Mouse (Mus musculus) heart, embryonic 11.5 days (tissue): Measurements from ENCODE around the gene Ric3. TPM values are rescaled to one million over a fixed set of nuclear protein-coding genes. Genes with fewer than 3 reads are reported as not detected.
A peak's percentile ranks its signal among the peaks of the same experiment; 100 is the strongest.
"Not testable (repeated sequence)": the region's sequence is repeated elsewhere in the genome, so short reads cannot be mapped to it uniquely, and the experiment has no call there.

Source experiments
- ATAC-seq: fragments of 200-750 bp; cut with Nextera tagmentation; replicated peaks from 2 replicates; pipeline ENCODE4 v1.8.0; 2017; ENCODE audit warnings: moderate library complexity; ENCODE audit not compliant: insufficient number of reproducible peaks, low FRiP score, low TSS enrichment
- H3K27ac ChIP-seq: fragments of 300-500 bp; sonication (generic); 2 replicates; pipeline ENCODE4 v1.5.1; 2014; ENCODE audit warnings: mild to moderate bottlenecking, low read depth, low read length
- H3K27me3 ChIP-seq: fragments of 300-500 bp; sonication (generic); 2 replicates; pipeline ENCODE4 v1.6.1; 2014; ENCODE audit warnings: mild to moderate bottlenecking, low read length, mixed read lengths; ENCODE audit not compliant: control insufficient read depth, insufficient read depth
- H3K36me3 ChIP-seq: fragments of 300-500 bp; sonication (generic); 2 replicates; pipeline ENCODE4 v1.6.1; 2014; ENCODE audit warnings: mild to moderate bottlenecking, low read length, moderate library complexity, mixed read lengths; ENCODE audit not compliant: control insufficient read depth, insufficient read depth
- H3K4me1 ChIP-seq: fragments of 300-500 bp; sonication (generic); 2 replicates; pipeline ENCODE4 v1.6.1; 2014; ENCODE audit warnings: low read length; ENCODE audit not compliant: control insufficient read depth, insufficient read depth
- H3K4me2 ChIP-seq: fragments of 300-500 bp; sonication (generic); 2 replicates; pipeline ENCODE4 v1.6.1; 2014; ENCODE audit warnings: mild to moderate bottlenecking, moderate library complexity
- H3K4me3 ChIP-seq: fragments of 300-500 bp; sonication (generic); 2 replicates; pipeline ENCODE4 v1.5.1; 2014; ENCODE audit warnings: low read depth, low read length
- H3K9ac ChIP-seq: fragments of 300-500 bp; sonication (generic); 2 replicates; pipeline ENCODE4 v1.6.1; 2014; ENCODE audit warnings: mild to moderate bottlenecking, low read depth, low read length, moderate library complexity
- H3K9me3 ChIP-seq: fragments of 300-500 bp; sonication (generic); replicated peaks from 2 replicates; pipeline ENCODE4 v1.6.1; 2016; ENCODE audit warnings: low read length; ENCODE audit not compliant: control insufficient read depth
- WGBS: fragments of 180-500 bp; shearing (Covaris S2); extraction: QIAGEN DNeasy Blood & Tissue Kit; methylation state at CpG from one replicate; pipeline ENCODE4 v1.1.7; 2014; ENCODE audit not compliant: insufficient replicate concordance; 5-methylcytosine and 5-hydroxymethylcytosine counted together
- polyA plus RNA-seq: library from polyadenylated mRNA; unstranded; fragments of >200 nt; fragmentation: Nextera tagmentation; extraction: Ambion mirVana; gene quantifications from 2 replicates; pipeline ENCODE4 v1.2.1, GENCODE M21; 2014

Ric3 gene
- polyA plus RNA-seq, result 1.7 and 1.9 TPM in 2 replicates

DNA sequence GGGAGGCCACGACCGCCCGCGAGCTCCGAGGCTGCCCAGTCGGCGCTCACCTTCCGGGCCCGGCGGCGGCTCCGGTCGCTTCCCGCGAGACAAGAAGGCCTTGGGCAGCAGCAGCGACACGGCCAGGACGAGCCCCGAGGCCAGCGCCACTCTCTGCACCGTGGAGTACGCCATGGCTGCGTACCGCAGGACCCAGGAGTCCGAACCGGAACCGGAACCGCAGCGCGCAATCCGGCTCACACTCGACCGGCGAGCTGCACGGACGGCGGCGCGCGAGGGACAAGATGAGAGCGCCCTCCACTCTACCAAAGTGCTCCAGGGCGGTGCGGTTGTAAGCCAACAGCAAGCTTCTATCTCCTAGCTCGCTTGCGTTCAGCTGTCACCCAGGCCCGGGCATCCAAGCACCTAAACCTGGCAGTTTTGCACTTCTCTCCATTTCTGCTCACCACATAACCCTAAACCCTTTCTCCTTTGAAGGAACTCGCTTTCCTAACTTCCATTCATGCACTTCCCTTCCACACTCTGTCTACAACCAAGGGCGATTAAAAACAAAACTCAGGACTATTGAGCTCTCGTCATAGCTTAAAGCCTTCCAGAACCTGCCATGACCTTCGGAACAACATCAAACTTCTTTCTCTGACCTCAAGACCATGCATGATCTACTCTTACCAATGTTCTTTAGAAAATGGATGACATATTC, at the start of gene Ric3:
TSS of gene Ric3 (minus strand) at position 219 of the 700 bp plus-strand sequence.
- H3K4me2 ChIP-seq, result peak within 1 kb of the TSS; percentile 84
- peaks cover 3% of the 10 kb centered on the region; the same call in 1 of the 2 replicates for H3K4me1 ChIP-seq
- peak; percentile 26; the same call in 1 of the 2 replicates for ATAC-seq
- 0 out of 2 replicates have a peak within 1 kb of the TSS, but pooled peaks have one; percentile 39 for H3K9ac ChIP-seq
- H3K36me3 ChIP-seq, result no peaks in the 10 kb centered on the region
- no peak within 1 kb of the TSS for H3K27ac ChIP-seq
- 5% methylated on average over 50 of the region's 50 CpGs for WGBS
- peaks cover 9% of the 10 kb centered on the region for H3K27me3 ChIP-seq
- peak within 1 kb of the TSS; percentile 53 for H3K4me3 ChIP-seq
- H3K9me3 ChIP-seq, result no peaks in the 10 kb centered on the region

DNA sequence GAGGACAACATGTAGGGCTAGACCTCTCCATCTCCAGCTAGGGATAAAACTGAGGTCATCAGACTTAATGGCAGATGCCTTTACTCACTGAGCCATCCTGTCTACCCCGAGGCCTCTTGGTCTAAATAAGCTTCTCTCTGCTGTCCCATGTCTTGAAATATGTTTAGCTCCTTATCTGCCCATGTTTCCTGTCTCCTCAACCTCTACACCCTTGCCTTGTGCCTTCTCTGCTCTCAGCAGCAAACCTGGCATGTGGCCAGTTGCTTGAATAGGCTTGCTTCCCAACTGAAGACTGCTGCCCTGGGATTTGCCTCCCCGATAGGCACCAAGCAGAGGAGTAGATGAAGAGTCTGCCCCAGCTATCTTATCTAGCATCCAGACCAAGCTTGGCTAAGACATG, 48.4 kb upstream of the Ric3 start:
- no peaks in the 10 kb centered on the region for H3K9me3 ChIP-seq
- 0 out of 2 replicates have a peak, but pooled peaks have one; percentile 14 for ATAC-seq
- H3K4me3 ChIP-seq, result no peak overlapping the region
- H3K9ac ChIP-seq, result no peak overlapping the region
- 56% methylated on average over 2 of the region's 2 CpGs for WGBS
- H3K36me3 ChIP-seq, result no peaks in the 10 kb centered on the region
- no peaks in the 10 kb centered on the region for H3K27me3 ChIP-seq
- no peak overlapping the region for H3K4me2 ChIP-seq
- H3K27ac ChIP-seq, result no peak overlapping the region
- no peaks in the 10 kb centered on the region for H3K4me1 ChIP-seq

DNA sequence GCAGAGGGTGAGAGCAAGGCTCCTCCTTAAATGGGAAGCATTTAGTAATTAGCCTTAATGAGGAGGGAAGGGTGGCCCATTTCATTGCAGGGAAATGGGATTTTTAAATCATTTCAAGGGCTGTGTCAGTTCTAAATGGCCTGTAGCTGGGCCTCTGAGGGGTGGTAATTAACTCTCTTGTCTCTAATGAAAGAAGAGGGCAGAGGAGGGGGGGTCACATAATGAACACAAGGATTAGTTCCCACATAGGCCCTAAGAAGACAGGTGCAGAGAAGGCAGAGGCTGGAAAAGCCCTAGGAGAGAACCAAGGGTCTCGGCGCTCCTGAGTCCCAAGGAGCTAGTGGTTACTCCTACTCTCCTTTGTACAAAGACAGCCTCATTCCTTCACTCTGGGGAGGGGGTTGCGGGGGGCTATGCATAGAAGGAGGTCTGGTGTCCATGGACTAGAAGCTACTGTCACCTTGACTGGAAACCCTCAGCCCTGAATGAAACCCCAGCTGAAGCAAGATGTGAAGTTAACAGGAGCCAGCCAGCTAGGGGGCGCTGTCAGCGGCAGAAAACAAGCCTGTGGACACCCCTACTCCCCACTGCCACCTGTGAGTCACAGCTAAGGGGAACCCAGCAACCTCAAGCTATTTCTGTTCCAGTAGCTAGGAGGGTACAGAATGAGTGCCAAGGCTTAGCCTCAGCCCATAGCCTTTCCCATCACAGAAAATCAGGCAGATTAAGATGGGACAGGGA, 47.0 kb upstream of the Ric3 start:
- H3K36me3 ChIP-seq, result no peaks in the 10 kb centered on the region
- no peak overlapping the region for H3K27ac ChIP-seq
- H3K27me3 ChIP-seq, result no peaks in the 10 kb centered on the region
- no peak overlapping the region for H3K4me2 ChIP-seq
- 70% methylated on average over 5 of the region's 5 CpGs for WGBS
- no peak overlapping the region for H3K9ac ChIP-seq
- no peak overlapping the region for H3K4me3 ChIP-seq
- H3K9me3 ChIP-seq, result no peaks in the 10 kb centered on the region
- no peak for ATAC-seq
- no peaks in the 10 kb centered on the region for H3K4me1 ChIP-seq

DNA sequence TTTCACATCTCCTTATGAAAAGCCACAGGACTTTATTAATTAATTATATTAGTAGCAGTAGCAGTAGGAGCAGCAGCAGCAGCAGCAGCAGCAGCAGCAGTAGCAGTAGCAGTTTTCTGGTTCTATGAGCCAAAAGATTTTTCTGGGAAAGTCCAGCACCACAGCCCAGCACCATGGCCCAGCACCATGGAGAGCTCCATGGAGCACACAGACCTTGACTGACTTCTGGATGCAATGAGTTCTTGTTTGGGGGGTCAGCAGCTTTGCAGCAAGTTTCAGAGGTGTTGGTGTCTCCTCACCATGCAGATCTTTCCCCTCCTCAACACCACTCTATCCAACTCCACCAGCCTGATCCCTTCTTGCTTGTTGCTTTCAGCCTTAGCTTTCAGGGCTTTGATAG, 46.3 kb upstream of the Ric3 start:
- Histone ChIP-seq H3K4me2 (no peak overlapping the region), H3K27me3 (no peaks in the 10 kb centered on the region), H3K4me1 (no peaks in the 10 kb centered on the region), H3K9me3 (no peaks in the 10 kb centered on the region), H3K27ac (no peak overlapping the region), H3K36me3 (no peaks in the 10 kb centered on the region), H3K9ac (no peak overlapping the region), H3K4me3 (no peak overlapping the region)
- ATAC-seq, result no peak

DNA sequence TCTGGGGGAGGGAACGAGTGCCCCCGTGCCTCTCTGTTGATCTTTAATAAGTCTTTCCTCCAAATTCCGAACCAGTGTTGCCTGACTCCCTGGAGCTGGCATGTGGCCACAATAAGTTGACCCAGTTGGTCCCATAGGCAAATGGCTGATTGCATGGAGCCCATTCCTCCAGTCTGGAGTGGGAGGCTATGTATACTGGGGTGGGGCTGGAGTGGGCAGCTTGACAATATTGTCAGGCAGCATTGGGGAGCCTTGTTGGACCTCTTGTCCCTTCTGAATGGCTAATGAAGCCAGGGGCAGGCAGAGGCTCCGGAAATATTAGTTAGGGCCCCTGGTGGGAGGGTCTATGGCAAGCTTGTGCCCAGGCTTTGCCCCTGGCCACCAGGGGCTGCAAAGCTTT, 32.8 kb upstream of the Ric3 start:
- Histone ChIP-seq H3K9ac (peak overlapping the region; percentile 46; the same call in 1 of the 2 replicates), H3K27me3 (no peaks in the 10 kb centered on the region), H3K4me3 (no peak overlapping the region), H3K4me2 (peak overlapping the region; percentile 22; the same call in 1 of the 2 replicates), H3K36me3 (no peaks in the 10 kb centered on the region), H3K9me3 (no peaks in the 10 kb centered on the region), H3K4me1 (no peaks in the 10 kb centered on the region), H3K27ac (peak overlapping the region; percentile 88)
- ATAC-seq, result no peak; the same call in 1 of the 2 replicates
- 54% methylated on average over 4 of the region's 4 CpGs for WGBS

DNA sequence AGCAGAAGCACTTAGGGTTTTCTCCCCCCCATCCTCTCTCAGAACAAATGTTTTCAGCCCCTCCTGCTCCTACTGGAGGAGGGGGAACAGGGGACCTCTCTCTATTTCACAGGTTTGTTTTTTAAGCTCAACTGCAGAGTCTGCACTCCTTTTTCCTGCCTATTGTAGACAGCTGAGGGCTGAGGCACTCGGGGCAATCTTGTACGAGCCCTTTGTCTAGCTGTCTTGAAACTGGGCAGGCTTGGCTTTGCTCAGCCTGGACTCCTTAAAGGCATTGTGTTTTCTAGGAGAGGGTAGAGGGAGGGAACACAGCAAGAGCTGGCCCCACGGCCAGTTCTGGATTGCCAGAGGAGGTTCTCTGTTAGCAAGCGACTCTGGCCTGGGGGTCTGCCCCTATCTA, 32.4 kb upstream of the Ric3 start:
- H3K27ac ChIP-seq, result peak overlapping the region; percentile 88
- WGBS, result 29% methylated on average over 1 of the region's 4 CpGs
- not testable (repeated sequence) for H3K4me2 ChIP-seq, H3K36me3 ChIP-seq, H3K4me3 ChIP-seq, H3K9ac ChIP-seq, H3K4me1 ChIP-seq, H3K27me3 ChIP-seq, H3K9me3 ChIP-seq
- ATAC-seq, result peak; percentile 56; the same call in 1 of the 2 replicates

DNA sequence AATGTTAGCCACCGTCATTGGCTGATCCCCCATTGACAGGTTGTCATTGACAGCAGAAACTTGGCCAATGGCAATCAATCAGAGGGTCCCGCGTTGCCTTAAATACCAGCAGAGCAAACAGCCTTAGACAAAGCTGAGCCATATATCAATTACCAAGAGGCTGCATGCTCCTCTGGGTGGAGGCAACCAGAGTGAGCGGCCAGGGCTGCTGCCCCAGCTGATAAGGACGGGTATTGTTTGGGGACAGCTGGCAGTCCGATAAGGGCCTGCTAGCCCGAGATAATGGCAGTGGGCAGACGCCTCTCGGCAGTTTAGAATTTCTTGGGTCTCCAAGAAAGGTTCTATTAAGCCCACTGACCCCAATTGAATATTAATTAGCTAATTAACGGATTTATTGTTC, 31.8 kb upstream of the Ric3 start:
- Histone ChIP-seq H3K9ac (no peak overlapping the region), H3K4me2 (0 out of 2 replicates have a peak overlapping the region, but pooled peaks have one; percentile 22), H3K36me3 (no peaks in the 10 kb centered on the region), H3K27me3 (no peaks in the 10 kb centered on the region), H3K9me3 (no peaks in the 10 kb centered on the region), H3K27ac (peak overlapping the region; percentile 79), H3K4me1 (no peaks in the 10 kb centered on the region), H3K4me3 (no peak overlapping the region)
- 15% methylated on average over 10 of the region's 10 CpGs for WGBS
- peak; percentile 95 for ATAC-seq

DNA sequence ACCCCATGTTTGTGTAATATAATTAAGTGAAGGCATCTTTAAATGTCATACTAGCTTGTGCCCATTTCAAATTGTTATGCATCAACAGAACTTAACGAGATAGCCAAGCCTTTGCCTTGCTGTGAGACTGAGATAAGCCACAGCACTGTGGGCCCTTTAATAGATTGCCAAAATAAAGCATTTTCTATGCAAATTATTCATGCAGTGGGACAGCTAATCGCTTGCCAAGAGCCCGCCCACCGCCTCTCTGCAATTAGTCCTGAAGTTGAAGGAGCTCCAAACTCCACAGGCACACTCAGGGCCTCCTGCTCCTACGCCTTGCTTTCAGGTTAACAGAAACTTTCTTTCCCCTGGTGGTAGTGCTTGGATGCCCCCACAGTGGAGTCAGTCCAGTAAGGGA, 27.9 kb upstream of the Ric3 start:
- no peak overlapping the region for H3K4me2 ChIP-seq
- peak; percentile 53; the same call in 1 of the 2 replicates for ATAC-seq
- no peaks in the 10 kb centered on the region for H3K27me3 ChIP-seq
- no peak overlapping the region for H3K9ac ChIP-seq
- H3K36me3 ChIP-seq, result no peaks in the 10 kb centered on the region
- H3K9me3 ChIP-seq, result no peaks in the 10 kb centered on the region
- no peaks in the 10 kb centered on the region for H3K4me1 ChIP-seq
- no peak overlapping the region for H3K4me3 ChIP-seq
- 70% methylated on average over 5 of the region's 5 CpGs for WGBS
- H3K27ac ChIP-seq, result peak overlapping the region; percentile 57; the same call in 1 of the 2 replicates
